Mouse (Mus musculus) liver, embryonic 16.5 days (tissue): ENCODE measurements around the gene Wfdc9. TPM values are rescaled to one million over a fixed set of nuclear protein-coding genes. Genes with fewer than 3 reads are reported as not detected.

ENCODE experiments used
- ATAC-seq: fragments of 200-750 bp; cut with Nextera tagmentation; 2 replicates; pipeline ENCODE4 v1.8.0; 2017; ENCODE audit warnings: low read depth, mild to moderate bottlenecking, moderate number of reproducible peaks, moderate library complexity
- H3K27ac ChIP-seq: fragments of 300-500 bp; sonication (generic); 2 replicates; pipeline ENCODE4 v1.5.1; 2014; ENCODE audit warnings: mild to moderate bottlenecking, low read length
- H3K27me3 ChIP-seq: fragments of 300-500 bp; sonication (generic); 2 replicates; pipeline ENCODE4 v1.6.1; 2014; ENCODE audit warnings: low read depth, low read length, mixed read lengths; ENCODE audit not compliant: control insufficient read depth, insufficient read depth
- H3K36me3 ChIP-seq: fragments of 300-500 bp; sonication (generic); 2 replicates; pipeline ENCODE4 v1.6.1; 2014; ENCODE audit warnings: mild to moderate bottlenecking; ENCODE audit not compliant: control insufficient read depth, insufficient read depth
- H3K4me1 ChIP-seq: fragments of 300-500 bp; sonication (generic); 2 replicates; pipeline ENCODE4 v1.6.1; 2014; ENCODE audit warnings: low read depth, low read length, mixed read lengths; ENCODE audit not compliant: control insufficient read depth
- H3K4me2 ChIP-seq: fragments of 300-500 bp; sonication (generic); 2 replicates; pipeline ENCODE4 v1.6.1; 2014; ENCODE audit warnings: low read depth, low read length, mixed read lengths
- H3K4me3 ChIP-seq: fragments of 300-500 bp; sonication (generic); 2 replicates; pipeline ENCODE4 v1.5.1; 2014; ENCODE audit warnings: low read depth, mild to moderate bottlenecking, low read length
- H3K9ac ChIP-seq: fragments of 300-500 bp; sonication (generic); 2 replicates; pipeline ENCODE4 v1.6.1; 2014; ENCODE audit warnings: low read depth, low read length
- H3K9me3 ChIP-seq: fragments of 300-500 bp; sonication (generic); replicated peaks from 2 replicates; pipeline ENCODE4 v1.6.1; 2016; ENCODE audit warnings: low read length; ENCODE audit not compliant: control insufficient read depth
- WGBS: fragments of 180-500 bp; shearing (Covaris S2); extraction: QIAGEN DNeasy Blood & Tissue Kit; methylation state at CpG from one replicate; pipeline ENCODE4 v1.1.7; 2014; ENCODE audit not compliant: insufficient replicate concordance; 5-methylcytosine and 5-hydroxymethylcytosine counted together
- polyA plus RNA-seq: library from polyadenylated mRNA; unstranded; fragments of >200 nt; fragmentation: Nextera tagmentation; extraction: Ambion mirVana; gene quantifications from 2 replicates; pipeline ENCODE4 v1.2.1, GENCODE M21; 2015

The Wfdc9 gene
- polyA plus RNA-seq, 1 experiment from 2014 or later, result not detected

DNA sequence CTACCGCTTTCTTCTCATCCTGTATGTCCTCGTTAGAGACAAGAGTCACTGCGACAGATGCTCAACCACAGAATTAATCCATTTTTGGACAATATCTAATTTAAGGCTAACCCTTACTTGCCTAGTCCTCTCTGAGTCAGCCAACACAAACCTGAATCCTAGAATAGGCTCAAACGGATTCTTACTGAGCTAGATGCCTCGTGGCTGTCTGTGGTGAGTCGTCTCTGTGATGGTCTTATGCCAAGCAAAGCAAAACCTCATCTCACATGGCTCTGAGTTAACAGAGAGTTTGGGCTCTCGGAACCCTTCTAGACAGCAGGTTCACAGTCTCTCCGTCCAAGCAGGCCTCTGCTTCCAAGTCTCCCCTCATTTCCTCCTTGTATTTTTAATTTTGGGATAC is 52.0 kb downstream of the Wfdc9 start:
- 71% methylated on average over 8 of the region's 8 CpGs for WGBS
- H3K27me3 ChIP-seq, result no peaks in the 10 kb centered on the region
- no peak overlapping the region for H3K4me3 ChIP-seq
- H3K9me3 ChIP-seq, result no peaks in the 10 kb centered on the region
- no peaks in the 10 kb centered on the region for H3K4me1 ChIP-seq
- no peak for ATAC-seq
- no peak overlapping the region for H3K27ac ChIP-seq
- H3K4me2 ChIP-seq, result no peak overlapping the region
- no peaks in the 10 kb centered on the region for H3K36me3 ChIP-seq
- no peak overlapping the region for H3K9ac ChIP-seq

DNA sequence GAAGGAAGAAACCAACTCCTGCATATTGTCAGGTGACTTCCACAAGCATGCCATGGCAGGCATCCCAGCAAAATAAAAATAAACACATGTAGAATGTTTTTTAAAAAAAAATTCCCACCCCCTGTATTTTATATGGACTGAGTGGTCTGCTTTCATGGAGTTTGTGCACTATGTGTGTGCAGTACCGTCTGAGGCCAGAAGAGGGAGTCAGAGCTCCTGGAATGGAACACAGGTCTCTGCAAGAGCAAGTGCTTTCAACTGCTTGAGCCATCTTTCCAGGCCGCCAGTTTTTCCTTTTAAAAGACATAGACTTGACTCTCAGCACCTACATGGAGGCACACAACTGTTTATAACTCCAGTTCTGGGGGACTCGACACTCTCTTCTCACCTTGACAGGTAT is 52.9 kb downstream of the Wfdc9 start:
- Histone ChIP-seq H3K27me3 (no peaks in the 10 kb centered on the region), H3K4me3 (no peak overlapping the region), H3K9me3 (no peaks in the 10 kb centered on the region), H3K4me2 (no peak overlapping the region), H3K9ac (no peak overlapping the region), H3K27ac (no peak overlapping the region), H3K36me3 (no peaks in the 10 kb centered on the region), H3K4me1 (no peaks in the 10 kb centered on the region)
- no peak for ATAC-seq
- 70% methylated on average over 3 of the region's 3 CpGs for WGBS

DNA sequence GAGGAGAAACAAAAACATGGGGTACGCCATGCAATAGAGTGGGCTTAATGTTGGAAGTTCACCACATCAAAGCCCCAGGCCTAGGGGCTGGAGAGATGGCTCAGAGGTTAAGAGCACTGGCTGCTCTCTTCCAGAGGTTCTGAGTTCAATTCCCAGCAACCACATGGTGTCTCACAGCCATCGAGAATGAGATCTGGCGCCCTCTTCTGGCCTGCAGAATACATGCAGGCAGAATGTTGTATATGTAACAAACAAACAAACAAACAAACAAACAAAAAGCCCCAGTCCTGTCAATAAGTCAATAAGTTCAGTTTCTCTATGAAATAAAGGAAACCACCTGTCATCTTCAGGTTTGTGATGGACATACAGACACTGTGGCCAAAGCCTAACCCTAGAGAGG is 56.2 kb downstream of the Wfdc9 start:
- H3K36me3 ChIP-seq, result no peaks in the 10 kb centered on the region
- no peak overlapping the region for H3K4me3 ChIP-seq
- no peak overlapping the region for H3K27ac ChIP-seq
- H3K4me1 ChIP-seq, result no peaks in the 10 kb centered on the region
- H3K27me3 ChIP-seq, result no peaks in the 10 kb centered on the region
- H3K9ac ChIP-seq, result no peak overlapping the region
- H3K4me2 ChIP-seq, result no peak overlapping the region
- 58% methylated on average over 3 of the region's 3 CpGs for WGBS
- no peak for ATAC-seq
- H3K9me3 ChIP-seq, result no peaks in the 10 kb centered on the region

Other genes starting within 250 kb of the Wfdc9 start
- 70.1 and 72.5 TPM in 2 replicates for gene Sdc4, start 212.7 kb downstream of the Wfdc9 start, polyA plus RNA-seq
- 24.5 and 24.8 TPM in 2 replicates for gene Sys1, start 199.6 kb downstream of the Wfdc9 start, polyA plus RNA-seq
- gene Gm20458, start 195.6 kb downstream of the Wfdc9 start, polyA plus RNA-seq, result 4.6 and 5.6 TPM in 2 replicates
- gene Trp53tg5, start 182.9 kb downstream of the Wfdc9 start, polyA plus RNA-seq, result not detected in 2 replicates
- 1.5 and 2.7 TPM in 2 replicates for gene Dbndd2, start 170.5 kb downstream of the Wfdc9 start, polyA plus RNA-seq
- 20.8 and 24.0 TPM in 2 replicates for gene Pigt, start 159.1 kb downstream of the Wfdc9 start, polyA plus RNA-seq
- gene Wfdc2, start 94.2 kb downstream of the Wfdc9 start, polyA plus RNA-seq, result 0.76 and 1.7 TPM in 2 replicates
- gene Spint3, start 83.1 kb downstream of the Wfdc9 start, polyA plus RNA-seq, result not detected in 2 replicates
- gene Wfdc6a, start 71.1 kb downstream of the Wfdc9 start, polyA plus RNA-seq, result 0.21 TPM in 1 of 2 replicates, not detected in the other
- not detected in 2 replicates for gene Eppin, start 63.0 kb downstream of the Wfdc9 start, polyA plus RNA-seq
- not detected in 2 replicates for gene Wfdc6b, start 43.1 kb downstream of the Wfdc9 start, polyA plus RNA-seq
- gene Wfdc8, start 43.0 kb downstream of the Wfdc9 start, polyA plus RNA-seq, result not detected in 2 replicates
- gene Wfdc16, start 17.8 kb downstream of the Wfdc9 start, polyA plus RNA-seq, result not detected in 2 replicates
- gene Wfdc10, start 537 bp downstream of the Wfdc9 start, polyA plus RNA-seq, result not detected in 2 replicates
- not detected in 2 replicates for gene Wfdc11, start 17.5 kb upstream of the Wfdc9 start, polyA plus RNA-seq
- not detected in 2 replicates for gene Wfdc13, start 28.5 kb upstream of the Wfdc9 start, polyA plus RNA-seq
- gene Spint4, start 41.9 kb upstream of the Wfdc9 start, polyA plus RNA-seq, result not detected in 2 replicates
- gene Spint5, start 58.7 kb upstream of the Wfdc9 start, polyA plus RNA-seq, result not detected in 2 replicates
- gene Wfdc3, start 89.3 kb upstream of the Wfdc9 start, polyA plus RNA-seq, result 1.5 and 1.7 TPM in 2 replicates
- 40.1 and 43.1 TPM in 2 replicates for gene Dnttip1, start 89.4 kb upstream of the Wfdc9 start, polyA plus RNA-seq
- 632 and 661 TPM in 2 replicates for gene Ube2c, start 113.3 kb upstream of the Wfdc9 start, polyA plus RNA-seq
- 29.4 and 67.5 TPM in 2 replicates for gene Tnnc2, start 123.4 kb upstream of the Wfdc9 start, polyA plus RNA-seq
- gene Snx21, start 129.2 kb upstream of the Wfdc9 start, polyA plus RNA-seq, result 9.4 and 12.1 TPM in 2 replicates
- gene Acot8, start 148.3 kb upstream of the Wfdc9 start, polyA plus RNA-seq, result 19.8 and 20.6 TPM in 2 replicates
- gene Zswim3, start 148.5 kb upstream of the Wfdc9 start, polyA plus RNA-seq, result 4.3 TPM in 2 replicates
- 3.4 and 4.1 TPM in 2 replicates for gene Zswim1, start 166.1 kb upstream of the Wfdc9 start, polyA plus RNA-seq
- not detected in 2 replicates for gene Spata25, start 172.0 kb upstream of the Wfdc9 start, polyA plus RNA-seq
- 90.7 and 92.5 TPM in 2 replicates for gene Ctsa, start 176.3 kb upstream of the Wfdc9 start, polyA plus RNA-seq
- 1.7 and 2.5 TPM in 2 replicates for gene Neurl2, start 176.9 kb upstream of the Wfdc9 start, polyA plus RNA-seq
- gene Pltp, start 201.1 kb upstream of the Wfdc9 start, polyA plus RNA-seq, result 23.1 and 27.4 TPM in 2 replicates
- gene Pcif1, start 222.7 kb upstream of the Wfdc9 start, polyA plus RNA-seq, result 36.8 and 38.2 TPM in 2 replicates